Mouse (Mus musculus) embryonic stem cell, embryonic (primary cell): ENCODE data around the gene Nkx2-1.

Source experiments
- CTCF ChIA-PET, 4 experiments: fragments of 300-600 bp in 2 of 4; fragments of 350-600 bp in 2 of 4; sonication (Branson Sonifier 250); formaldehyde crosslinking; loops; one replicate each; lab custom pipeline; 2022; ENCODE audit warnings: inconsistent platforms in 2 of 4; lab: Charles Lee
- POLR2A ChIA-PET, 4 experiments: fragments of 300-600 bp in 2 of 4; fragments of 350-600 bp in 2 of 4; sonication (Branson Sonifier 250); formaldehyde crosslinking; loops; one replicate each; lab custom pipeline; 2022; ENCODE audit warnings: antibody characterized with exemption in 4 of 4, inconsistent platforms in 1 of 4; lab: Charles Lee

Gene Nkx2-1

DNA sequence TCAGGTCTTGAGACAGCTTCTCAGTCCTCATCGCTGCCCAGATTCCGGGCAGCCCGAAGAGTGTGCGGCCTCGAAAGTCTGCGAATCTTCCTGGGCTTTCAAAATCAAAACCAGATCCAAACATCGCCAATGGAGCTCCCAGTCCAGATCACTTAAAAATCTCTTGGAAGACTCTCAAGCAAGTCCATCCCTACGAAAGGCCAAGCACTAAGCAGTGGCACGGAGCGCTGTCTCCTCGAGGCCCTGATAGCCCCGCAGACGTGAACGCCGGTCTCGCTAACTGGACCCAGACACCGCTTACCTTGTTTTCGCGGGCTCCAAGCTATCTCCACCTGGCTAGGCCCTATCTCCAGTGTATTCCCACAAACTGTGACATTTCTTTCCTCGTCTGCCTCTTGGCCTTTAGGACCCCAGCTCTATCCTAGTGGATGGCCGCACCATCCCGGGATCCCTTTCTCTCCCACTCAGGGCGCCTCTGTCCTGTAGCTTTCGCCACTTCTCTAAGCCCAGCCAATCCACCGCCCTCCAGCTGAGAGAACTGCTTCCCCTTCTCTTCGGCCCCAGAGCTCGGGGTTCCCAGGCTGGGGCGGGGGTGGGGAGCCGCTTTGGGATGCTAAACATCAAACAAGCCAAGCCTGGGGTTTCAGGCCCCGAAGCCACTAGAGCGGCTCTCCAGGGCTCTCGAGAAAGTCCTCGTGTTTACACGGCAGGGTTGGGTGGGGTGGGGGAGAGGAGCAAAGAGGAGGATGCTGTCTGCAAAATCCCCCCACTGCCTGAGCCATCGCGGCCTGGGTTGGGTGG lies 7.6 kb downstream of the Nkx2-1 start:
- CTCF ChIA-PET: interaction anchor here in 2 of 4 experiments (1.2 to 1.9 kb wide), 2 partner anchors 12 to 15 kb away, joined by 3 to 8 read pairs; no protein-coding TSS in a partner anchor
- POLR2A ChIA-PET: interaction anchor here (0.5 to 1.8 kb wide), 8 partner anchors 8 to 1216 kb away, joined by 3 to 7 read pairs (median 4); partner anchors contain the start of gene Pax9 (in 1 of the 4)

GRCm38 (mm10) chr12:56528034-56528570 lies 8.6 kb downstream of the Nkx2-1 start:
- CTCF ChIA-PET: interaction anchor here in 2 of 4 experiments (0.6 to 1.1 kb wide), 2 partner anchors 13 to 610 kb away, joined by 3 to 16 read pairs; no protein-coding TSS in a partner anchor
- POLR2A ChIA-PET: interaction anchor here in 2 of 4 experiments (0.6 to 1.4 kb wide), 3 partner anchors 9 to 1215 kb away, joined by 3 to 6 read pairs (median 3); partner anchors contain the start of gene Nkx2-1 (in 1 of the 2)

- ChIA-PET POLR2A (no interaction called here), CTCF (no interaction called here)
These were observed 9.6 kb downstream of the Nkx2-1 start for GRCm38 (mm10) chr12:56527071-56527470.

DNA sequence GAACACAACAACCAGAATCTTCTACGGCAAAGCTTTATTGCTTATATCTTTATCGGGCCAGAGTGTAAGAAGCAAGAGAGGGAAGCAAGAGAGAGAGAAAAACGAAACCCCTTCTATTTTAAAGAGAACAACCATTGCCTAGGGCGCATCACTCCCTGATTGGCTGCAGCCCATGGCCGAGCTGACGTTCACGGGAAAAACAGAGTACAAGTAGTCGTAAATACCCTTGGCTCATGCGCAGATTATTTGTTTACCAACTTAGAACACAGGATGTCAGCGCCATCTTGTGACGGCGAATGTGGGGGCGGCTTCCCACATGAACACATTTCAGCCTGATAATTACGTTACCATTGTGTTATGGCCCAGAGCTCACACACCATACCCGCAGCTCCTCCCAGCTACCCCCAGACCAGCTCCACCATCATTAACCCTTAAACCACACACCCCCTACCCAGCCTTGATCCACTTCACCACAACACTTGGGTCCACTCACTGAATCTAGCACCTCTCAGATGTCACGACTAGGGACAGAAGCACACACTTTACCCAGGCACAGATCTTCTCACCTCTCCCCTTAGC lies 11.4 kb downstream of the Nkx2-1 start:
- POLR2A ChIA-PET: interaction anchor here in 1 of 4 experiments (0.6 kb wide), 1 partner anchor 291 kb away, joined by 3 read pairs; no protein-coding TSS in a partner anchor
- CTCF ChIA-PET: interaction anchor here in 2 of 4 experiments (0.6 to 0.9 kb wide), 2 partner anchors 22 to 111 kb away, joined by 3 read pairs; no protein-coding TSS in a partner anchor

DNA sequence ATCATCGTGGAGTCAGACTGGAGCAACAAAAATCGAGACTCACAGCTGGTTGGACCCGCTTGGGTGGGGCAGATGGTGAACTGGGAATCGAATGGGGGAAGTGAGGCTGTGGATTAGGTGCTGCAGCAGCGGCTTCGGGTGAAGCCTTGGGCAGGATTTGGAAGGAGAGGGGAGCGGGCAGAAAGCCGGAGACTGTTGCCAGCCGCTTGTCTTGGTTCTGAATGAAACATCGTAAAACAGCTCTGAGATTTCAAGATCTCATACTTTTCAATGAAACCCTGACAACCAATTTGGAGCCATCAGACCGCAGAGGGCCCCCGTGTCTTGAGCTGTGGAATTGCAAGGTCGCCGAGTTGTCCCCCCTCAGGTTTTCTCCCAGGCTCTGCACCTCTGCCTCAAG lies 12.5 kb downstream of the Nkx2-1 start:
- POLR2A ChIA-PET: interaction anchor here in 1 of 4 experiments (1.1 kb wide), 1 partner anchor 12 kb away, joined by 3 read pairs; the partner anchor contains the start of gene Nkx2-1
- CTCF ChIA-PET: interaction anchor here in 2 of 4 experiments (0.6 to 0.7 kb wide), 2 partner anchors 30 to 455 kb away, joined by 3 to 18 read pairs; no protein-coding TSS in a partner anchor

DNA sequence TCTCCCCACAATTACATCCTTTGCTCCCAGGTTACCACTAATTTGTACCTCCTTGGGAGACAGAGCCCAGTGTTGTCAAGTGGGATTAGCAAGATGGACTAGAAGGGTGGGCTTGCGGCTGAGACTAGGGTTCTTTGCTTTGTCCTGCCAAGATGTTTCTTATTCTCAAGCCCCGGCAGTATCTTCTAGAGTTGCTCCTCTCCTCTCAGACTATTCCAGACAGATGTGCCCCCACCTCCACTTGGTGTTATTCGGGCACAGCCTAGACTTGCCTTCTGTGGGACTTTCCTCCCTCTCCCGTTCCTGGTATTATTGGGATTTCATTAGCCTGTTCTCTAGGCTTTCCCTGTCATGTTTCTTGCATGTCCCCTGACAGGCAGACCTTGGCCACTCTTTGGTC lies 14.5 kb downstream of the Nkx2-1 start:
- ChIA-PET POLR2A (no interaction called here), CTCF (no interaction called here)

- ChIA-PET POLR2A (interaction anchor here in 2 of 4 experiments (0.9 to 1.1 kb wide), 2 partner anchors 9 to 10 kb away, joined by 3 read pairs; no protein-coding TSS in a partner anchor), CTCF (no interaction called here)
These were observed 15.4 kb downstream of the Nkx2-1 start for GRCm38 (mm10) chr12:56521106-56521840.

DNA sequence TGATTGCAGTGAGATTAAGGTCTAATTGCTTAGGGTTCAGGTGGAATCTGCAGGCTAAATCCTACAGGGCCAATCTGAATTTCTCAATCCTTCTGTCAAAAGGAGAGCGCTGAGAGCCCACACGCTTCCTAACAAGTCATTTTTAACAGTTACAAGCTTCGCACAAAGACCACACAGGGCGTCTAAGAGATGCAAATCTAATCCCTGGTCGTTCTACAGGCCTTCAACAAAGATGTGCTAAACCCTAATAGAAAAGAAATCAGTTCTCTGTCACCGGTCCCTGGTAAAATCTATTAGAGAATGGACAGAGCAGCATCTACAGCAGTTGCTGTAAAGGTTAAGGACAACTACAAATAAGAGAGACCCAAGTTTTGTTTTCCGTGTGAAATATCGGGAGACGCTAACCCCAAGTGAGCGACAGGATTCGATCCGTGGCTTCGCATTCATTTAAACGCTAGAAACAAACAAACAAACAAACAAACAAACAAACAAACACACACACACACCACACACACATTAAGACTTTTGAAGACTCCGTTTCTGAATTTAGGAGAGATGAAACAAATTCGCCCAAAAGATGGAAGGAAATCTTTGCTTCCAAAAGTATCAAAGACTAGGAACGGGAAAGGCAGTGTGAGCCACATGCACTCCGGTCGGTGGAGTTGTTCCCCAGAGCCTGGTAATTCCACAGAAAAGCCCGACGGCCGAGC lies 16.2 kb downstream of the Nkx2-1 start:
- ChIA-PET POLR2A (interaction anchor here (0.7 to 1.3 kb wide), 6 partner anchors 9 to 1018 kb away, joined by 3 to 4 read pairs (median 3); no protein-coding TSS in a partner anchor), CTCF (no interaction called here)

DNA sequence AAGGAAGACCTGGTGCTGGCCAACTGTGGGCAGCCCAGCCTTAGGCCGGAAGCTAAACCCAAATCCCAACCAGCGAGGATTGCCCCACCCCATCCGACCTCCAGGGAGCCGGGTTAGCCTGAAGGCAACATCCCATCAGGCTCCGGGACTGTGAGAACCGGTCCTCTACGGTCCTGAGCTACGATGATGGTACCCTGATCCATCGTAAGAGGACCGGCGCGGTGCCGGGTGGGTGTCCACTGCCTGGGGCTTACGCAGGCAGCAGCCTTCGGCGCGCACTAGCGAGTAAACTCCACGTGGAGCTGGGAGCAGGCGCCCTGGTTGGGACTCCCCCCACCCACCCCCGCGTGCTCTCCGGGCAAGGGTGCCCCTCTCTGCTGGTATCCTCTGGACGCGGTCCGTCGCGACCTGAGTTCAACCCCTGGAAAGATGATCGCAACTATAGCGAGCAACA lies 16.9 kb downstream of the Nkx2-1 start:
- POLR2A ChIA-PET: interaction anchor here in 2 of 4 experiments (0.7 to 1.3 kb wide), 3 partner anchors 10 to 513 kb away, joined by 3 to 4 read pairs (median 4); no protein-coding TSS in a partner anchor
- CTCF ChIA-PET: no interaction called here

DNA sequence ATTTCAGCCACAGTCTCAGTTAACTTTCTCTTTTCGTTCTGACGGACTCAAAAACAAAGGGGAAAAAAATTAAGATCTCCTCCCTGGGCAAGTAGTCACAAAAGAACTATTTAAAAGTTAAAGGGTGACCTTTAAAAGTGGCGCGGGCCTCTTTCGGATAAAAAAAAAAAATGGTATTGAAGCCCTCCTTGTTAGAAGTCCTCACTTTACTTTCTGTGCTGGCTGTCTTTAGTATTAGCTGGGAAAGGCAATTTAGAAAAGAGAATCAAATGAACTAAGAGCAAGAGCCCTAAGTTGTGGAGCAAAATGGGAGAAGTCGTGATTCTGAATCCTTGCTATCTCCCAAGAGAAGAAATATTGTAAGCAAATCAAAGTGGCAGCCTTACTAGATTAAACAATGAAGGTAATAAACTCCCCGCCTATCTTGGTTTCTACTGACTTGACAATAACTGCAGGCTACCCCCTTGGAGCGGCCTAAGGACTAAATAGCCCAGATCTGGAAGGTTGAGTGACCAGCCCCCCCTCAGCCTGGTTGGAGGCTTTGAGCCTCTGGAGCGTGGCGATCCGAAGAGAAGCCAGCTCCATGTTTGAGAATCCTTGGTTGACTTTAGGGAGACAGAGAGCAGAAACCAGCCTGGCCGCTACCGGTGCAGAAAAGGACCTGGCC lies 17.5 kb downstream of the Nkx2-1 start:
- ChIA-PET POLR2A (interaction anchor here in 2 of 4 experiments (1.3 kb wide), 2 partner anchors 10 to 11 kb away, joined by 3 to 4 read pairs; no protein-coding TSS in a partner anchor), CTCF (no interaction called here)

DNA sequence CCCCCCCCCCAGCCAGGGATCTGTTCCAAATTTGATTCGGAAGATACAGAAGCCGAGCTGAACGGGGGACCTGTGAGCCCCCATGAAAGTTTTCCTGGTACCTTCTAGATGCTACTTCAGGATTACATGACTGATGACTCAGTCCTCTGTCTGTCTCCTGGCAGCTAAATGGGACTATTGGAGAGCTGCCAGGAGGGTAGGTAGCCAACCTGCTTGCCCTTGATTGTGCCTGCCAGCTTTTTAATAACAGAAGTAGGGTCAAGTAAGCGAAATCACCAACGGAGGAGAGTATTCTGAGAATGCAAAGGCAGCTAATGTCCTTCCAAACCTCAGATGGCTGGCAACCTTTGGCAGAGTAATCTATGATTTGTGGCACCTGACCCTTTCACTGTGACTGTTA lies 18.5 kb downstream of the Nkx2-1 start:
- ChIA-PET POLR2A (no interaction called here), CTCF (interaction anchor here in 3 of 4 experiments (0.6 to 0.9 kb wide), 3 partner anchors 17 to 459 kb away, joined by 3 to 4 read pairs (median 3); no protein-coding TSS in a partner anchor)

DNA sequence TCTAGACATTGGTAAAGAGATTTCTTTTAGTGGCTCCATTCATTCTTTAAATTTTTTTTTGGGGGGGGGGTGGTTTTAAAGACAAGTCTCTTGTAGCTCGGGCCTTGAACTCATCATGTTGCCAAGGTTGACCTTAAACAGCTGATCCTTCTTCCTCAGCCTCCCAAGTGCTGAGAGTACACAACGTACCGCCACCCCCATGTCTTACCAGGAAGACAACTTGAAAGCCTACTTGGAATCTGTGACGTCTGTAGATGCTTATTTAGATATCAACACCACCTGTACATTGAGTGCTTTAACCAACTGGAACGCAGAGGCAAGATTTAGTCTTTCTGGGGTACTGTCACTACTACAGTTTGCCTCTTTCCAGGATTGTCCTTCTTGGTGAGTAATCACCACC lies 21.9 kb downstream of the Nkx2-1 start:
- CTCF ChIA-PET: no interaction called here
- POLR2A ChIA-PET: no interaction called here

- ChIA-PET CTCF (no interaction called here), POLR2A (no interaction called here)
These were observed 28.3 kb downstream of the Nkx2-1 start for GRCm38 (mm10) chr12:56508413-56508812.

- ChIA-PET CTCF (interaction anchor here in 1 of 4 experiments (0.5 kb wide), 1 partner anchor 161 kb away, joined by 3 read pairs; no protein-coding TSS in a partner anchor), POLR2A (interaction anchor here in 1 of 4 experiments (0.7 to 0.8 kb wide), 2 partner anchors 10 to 12 kb away, joined by 3 read pairs; no protein-coding TSS in a partner anchor)
These were observed 49.7 kb downstream of the Nkx2-1 start for GRCm38 (mm10) chr12:56487046-56487445.

DNA sequence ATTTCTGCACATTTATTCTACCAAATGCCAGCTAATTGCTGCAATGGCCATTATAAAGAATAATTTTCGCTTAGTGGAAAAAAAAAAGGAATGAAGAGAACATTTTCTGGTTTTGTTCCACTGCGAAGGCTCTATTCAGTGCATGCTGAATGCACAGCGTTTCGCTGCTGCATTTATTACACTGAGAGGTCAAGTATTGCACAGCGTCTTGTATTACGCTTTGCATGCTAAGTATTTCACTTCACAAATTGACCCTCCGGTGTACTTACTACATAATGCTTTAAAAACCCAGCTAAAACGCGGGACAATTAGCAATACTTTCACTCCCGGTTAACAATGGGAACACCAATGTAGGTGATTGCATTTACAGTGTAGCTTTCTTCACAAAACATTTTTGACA lies 54.1 kb downstream of the Nkx2-1 start:
- POLR2A ChIA-PET: no interaction called here
- CTCF ChIA-PET: interaction anchor here in 2 of 4 experiments (0.6 kb wide), 2 partner anchors 260 to 643 kb away, joined by 4 read pairs; no protein-coding TSS in a partner anchor
